Mouse (Mus musculus): ENCODE measurements at regions not wholly inside any gene's neighbourhood (a gene's known extent, or its start where the extent isn't known, plus 50 kb on each side); places are given as distances from the start of the nearest gene placed in this dataset.

- H3K4me1 ChIP-seq (replicated peaks; ENCODE audit: low read depth, low read length) = no peaks in the 10 kb centered on the region
- no peaks in the 10 kb centered on the region for H3K9me3 ChIP-seq (ENCODE audit: low read length)
- H3K36me3 ChIP-seq (ENCODE audit: insufficient read depth, low read length) = no peaks in the 10 kb centered on the region
- no peaks in the 10 kb centered on the region for H3K27me3 ChIP-seq (ENCODE audit: insufficient read depth, low read length)
- TF ChIP-seq POU5F1 (IDR thresholded peaks at IDR 0.05; ENCODE audit: borderline replicate concordance, low read length) (no peak), CTCF (conservative IDR thresholded peaks at IDR 0.05; ENCODE audit: low read length) (no peak), NANOG (IDR thresholded peaks at IDR 0.05; ENCODE audit: borderline replicate concordance, low read length) (no peak)
- H3K4me3 ChIP-seq (replicated peaks; ENCODE audit: low read length) = no peak overlapping the region
Observed at GRCm38 (mm10) chr11:64832453-64832852, 146.4 kb upstream of the Elac2 start.

GRCm38 (mm10) chr11:64833786-64834185, 145.1 kb upstream of the Elac2 start:
- H3K9me3 ChIP-seq (ENCODE audit: low read length) = no peaks in the 10 kb centered on the region
- no peaks in the 10 kb centered on the region for H3K27me3 ChIP-seq (ENCODE audit: insufficient read depth, low read length)

GRCm38 (mm10) chr11:64836771-64837170, 142.1 kb upstream of the Elac2 start:
- no peaks in the 10 kb centered on the region for H3K9me3 ChIP-seq (ENCODE audit: low read length)
- H3K27me3 ChIP-seq (ENCODE audit: insufficient read depth, low read length) = no peaks in the 10 kb centered on the region
- no peak overlapping the region for H3K4me3 ChIP-seq (replicated peaks; ENCODE audit: low read length)
- no peaks in the 10 kb centered on the region for H3K36me3 ChIP-seq (ENCODE audit: insufficient read depth, low read length)
- no peaks in the 10 kb centered on the region for H3K4me1 ChIP-seq (replicated peaks; ENCODE audit: low read depth, low read length)
- TF ChIP-seq NANOG (IDR thresholded peaks at IDR 0.05; ENCODE audit: borderline replicate concordance, low read length) (no peak), POU5F1 (IDR thresholded peaks at IDR 0.05; ENCODE audit: borderline replicate concordance, low read length) (no peak), CTCF (conservative IDR thresholded peaks at IDR 0.05; ENCODE audit: low read length) (no peak)

More at GRCm38 (mm10) chr11:64833786-64834185, 145.1 kb upstream of the Elac2 start:
- no peaks in the 10 kb centered on the region for H3K4me1 ChIP-seq (replicated peaks; ENCODE audit: low read depth, low read length)
- TF ChIP-seq POU5F1 (IDR thresholded peaks at IDR 0.05; ENCODE audit: borderline replicate concordance, low read length) = no peak
- no peak for TF ChIP-seq CTCF (conservative IDR thresholded peaks at IDR 0.05; ENCODE audit: low read length)
- TF ChIP-seq NANOG (IDR thresholded peaks at IDR 0.05; ENCODE audit: borderline replicate concordance, low read length) = no peak
- H3K4me3 ChIP-seq (replicated peaks; ENCODE audit: low read length) = no peak overlapping the region
- H3K36me3 ChIP-seq (ENCODE audit: insufficient read depth, low read length) = no peaks in the 10 kb centered on the region

GRCm38 (mm10) chr11:64841092-64841491, 137.7 kb upstream of the Elac2 start:
- Histone ChIP-seq H3K27me3 (ENCODE audit: insufficient read depth, low read length) (no peaks in the 10 kb centered on the region), H3K4me1 (replicated peaks; ENCODE audit: low read depth, low read length) (peaks cover 12% of the 10 kb centered on the region), H3K4me3 (replicated peaks; ENCODE audit: low read length) (no peak overlapping the region), H3K36me3 (ENCODE audit: insufficient read depth, low read length) (no peaks in the 10 kb centered on the region), H3K9me3 (ENCODE audit: low read length) (no peaks in the 10 kb centered on the region)
- TF ChIP-seq CTCF (conservative IDR thresholded peaks at IDR 0.05; ENCODE audit: low read length) (no peak), NANOG (IDR thresholded peaks at IDR 0.05; ENCODE audit: borderline replicate concordance, low read length) (no peak), POU5F1 (IDR thresholded peaks at IDR 0.05; ENCODE audit: borderline replicate concordance, low read length) (no peak)

GRCm38 (mm10) chr11:64842775-64843530, 135.9 kb upstream of the Elac2 start:
- Histone ChIP-seq H3K9me3 (ENCODE audit: low read length) (no peaks in the 10 kb centered on the region), H3K36me3 (ENCODE audit: insufficient read depth, low read length) (no peaks in the 10 kb centered on the region), H3K4me1 (replicated peaks; ENCODE audit: low read depth, low read length) (peaks cover 12% of the 10 kb centered on the region), H3K27me3 (ENCODE audit: insufficient read depth, low read length) (no peaks in the 10 kb centered on the region), H3K4me3 (replicated peaks; ENCODE audit: low read length) (no peak overlapping the region)
- TF ChIP-seq NANOG (IDR thresholded peaks at IDR 0.05; ENCODE audit: borderline replicate concordance, low read length) = no peak
- TF ChIP-seq POU5F1 (IDR thresholded peaks at IDR 0.05; ENCODE audit: borderline replicate concordance, low read length) = no peak
- no peak for TF ChIP-seq CTCF (conservative IDR thresholded peaks at IDR 0.05; ENCODE audit: low read length)

- Histone ChIP-seq H3K27me3 (ENCODE audit: insufficient read depth, low read length) (no peaks in the 10 kb centered on the region), H3K4me3 (replicated peaks; ENCODE audit: low read length) (no peak overlapping the region), H3K9me3 (ENCODE audit: low read length) (no peaks in the 10 kb centered on the region), H3K4me1 (replicated peaks; ENCODE audit: low read depth, low read length) (peaks cover 12% of the 10 kb centered on the region), H3K36me3 (ENCODE audit: insufficient read depth, low read length) (no peaks in the 10 kb centered on the region)
- TF ChIP-seq CTCF (conservative IDR thresholded peaks at IDR 0.05; ENCODE audit: low read length) = no peak
- no peak for TF ChIP-seq POU5F1 (IDR thresholded peaks at IDR 0.05; ENCODE audit: borderline replicate concordance, low read length)
- TF ChIP-seq NANOG (IDR thresholded peaks at IDR 0.05; ENCODE audit: borderline replicate concordance, low read length) = no peak
Observed at GRCm38 (mm10) chr11:64846577-64847147, 132.2 kb upstream of the Elac2 start.

- H3K27me3 ChIP-seq (ENCODE audit: insufficient read depth, low read length) = no peaks in the 10 kb centered on the region
- no peak for TF ChIP-seq POU5F1 (IDR thresholded peaks at IDR 0.05; ENCODE audit: borderline replicate concordance, low read length)
- TF ChIP-seq NANOG (IDR thresholded peaks at IDR 0.05; ENCODE audit: borderline replicate concordance, low read length) = no peak
- TF ChIP-seq CTCF (conservative IDR thresholded peaks at IDR 0.05; ENCODE audit: low read length) = no peak
- no peaks in the 10 kb centered on the region for H3K4me1 ChIP-seq (replicated peaks; ENCODE audit: low read depth, low read length)
- no peaks in the 10 kb centered on the region for H3K36me3 ChIP-seq (ENCODE audit: insufficient read depth, low read length)
- no peaks in the 10 kb centered on the region for H3K9me3 ChIP-seq (ENCODE audit: low read length)
- no peak overlapping the region for H3K4me3 ChIP-seq (replicated peaks; ENCODE audit: low read length)
Observed at GRCm38 (mm10) chr11:64859636-64860035, 119.2 kb upstream of the Elac2 start.

- peaks cover 27% of the 10 kb centered on the region for H3K9me3 ChIP-seq (ENCODE audit: low read length)
- no peaks in the 10 kb centered on the region for H3K36me3 ChIP-seq (ENCODE audit: insufficient read depth, low read length)
- no peak overlapping the region for H3K4me3 ChIP-seq (replicated peaks; ENCODE audit: low read length)
- no peaks in the 10 kb centered on the region for H3K27me3 ChIP-seq (ENCODE audit: insufficient read depth, low read length)
- no peak for TF ChIP-seq NANOG (IDR thresholded peaks at IDR 0.05; ENCODE audit: borderline replicate concordance, low read length)
- TF ChIP-seq CTCF (conservative IDR thresholded peaks at IDR 0.05; ENCODE audit: low read length) = no peak
- no peak for TF ChIP-seq POU5F1 (IDR thresholded peaks at IDR 0.05; ENCODE audit: borderline replicate concordance, low read length)
- no peaks in the 10 kb centered on the region for H3K4me1 ChIP-seq (replicated peaks; ENCODE audit: low read depth, low read length)
Observed at GRCm38 (mm10) chr11:64880674-64881073, 98.2 kb upstream of the Elac2 start.

Measured in E14TG2a.4 (cell line).